Mouse (Mus musculus) myocyte (in vitro differentiated cells): Measurements from ENCODE around the gene Sptlc2.

Experiments used
- CEBPB ChIP-seq: IDR thresholded peaks from 2 replicates; pipeline ENCODE4 v1.6.1; 2011; ENCODE audit warnings: mild to moderate bottlenecking, moderate library complexity; ENCODE audit not compliant: poor library complexity, insufficient read depth, severe bottlenecking
- E2F4 ChIP-seq: IDR thresholded peaks from one replicate; pipeline ENCODE4 v1.6.1; 2011; ENCODE audit warnings: mild to moderate bottlenecking, control low read depth, moderate library complexity; ENCODE audit not compliant: insufficient read depth
- MAX ChIP-seq: IDR thresholded peaks from one replicate; pipeline ENCODE4 v1.6.1; 2011; ENCODE audit warnings: low read depth, mild to moderate bottlenecking, control low read depth
- MYOD1 ChIP-seq, 3 experiments: IDR thresholded peaks; one replicate each; pipeline ENCODE4 v1.6.1; 2011; ENCODE audit warnings: control low read depth in 2 of 3, low read depth in 2 of 3, mild to moderate bottlenecking in 2 of 3, moderate library complexity in 1 of 3; ENCODE audit not compliant: insufficient read length in 2 of 3, control insufficient read depth in 1 of 3
- MYOG ChIP-seq, 3 experiments: IDR thresholded peaks; one replicate each; pipeline ENCODE4 v1.6.1; 2011; ENCODE audit warnings: control low read depth in 2 of 3, low read depth in 2 of 3, mild to moderate bottlenecking in 2 of 3; ENCODE audit not compliant: insufficient read length in 2 of 3, control insufficient read depth in 1 of 3, insufficient read depth in 1 of 3
- POLR2A ChIP-seq: IDR thresholded peaks from one replicate; pipeline ENCODE4 v1.6.1; 2011; ENCODE audit warnings: low read depth, mild to moderate bottlenecking, control low read depth, moderate library complexity; ENCODE audit not compliant: insufficient read length
- POLR2AphosphoS2 ChIP-seq: IDR thresholded peaks from one replicate; pipeline ENCODE4 v1.6.1; 2011; ENCODE audit warnings: low read depth, control low read depth; ENCODE audit not compliant: insufficient read length
- SRF ChIP-seq: IDR thresholded peaks from one replicate; pipeline ENCODE4 v1.6.1; 2011; ENCODE audit warnings: low read depth; ENCODE audit not compliant: control insufficient read depth, insufficient read length
- TCF12 ChIP-seq: IDR thresholded peaks from one replicate; pipeline ENCODE4 v1.6.1; 2011; ENCODE audit warnings: mild to moderate bottlenecking, control low read depth; ENCODE audit not compliant: poor library complexity, insufficient read depth, severe bottlenecking

- no peak for TF ChIP-seq E2F4
- TF ChIP-seq MAX, result no peak
- TF ChIP-seq MYOG (IDR thresholded peaks at IDR 0.05; ENCODE audit: control insufficient read depth in 1 of 3, insufficient read depth in 1 of 3, insufficient read length in 2 of 3, low read depth in 2 of 3), result no peak
- no peak for TF ChIP-seq POLR2AphosphoS2
- TF ChIP-seq POLR2A, result no peak
- no peak for TF ChIP-seq CEBPB
- TF ChIP-seq SRF, result no peak
- TF ChIP-seq MYOD1 (IDR thresholded peaks at IDR 0.05; ENCODE audit: control insufficient read depth in 1 of 3, insufficient read length in 2 of 3, low read depth in 2 of 3), result no peak
- TF ChIP-seq TCF12, result no peak
Observed at GRCm38 (mm10) chr12:87410999-87411398, 22.8 kb upstream of the Sptlc2 start.
